Mouse (Mus musculus) layer of hippocampus, adult 11-12 months (tissue): Measurements from ENCODE around the gene Fbl.
"Not testable (repeated sequence)": the region's sequence is repeated elsewhere in the genome, so short reads cannot be mapped to it uniquely, and the experiment has no call there.

ENCODE experiments used
- DNase-seq: peaks from one replicate; pipeline ENCODE4 v3.0.0; 2022; ENCODE audit warnings: low spot score

Fbl gene

DNA sequence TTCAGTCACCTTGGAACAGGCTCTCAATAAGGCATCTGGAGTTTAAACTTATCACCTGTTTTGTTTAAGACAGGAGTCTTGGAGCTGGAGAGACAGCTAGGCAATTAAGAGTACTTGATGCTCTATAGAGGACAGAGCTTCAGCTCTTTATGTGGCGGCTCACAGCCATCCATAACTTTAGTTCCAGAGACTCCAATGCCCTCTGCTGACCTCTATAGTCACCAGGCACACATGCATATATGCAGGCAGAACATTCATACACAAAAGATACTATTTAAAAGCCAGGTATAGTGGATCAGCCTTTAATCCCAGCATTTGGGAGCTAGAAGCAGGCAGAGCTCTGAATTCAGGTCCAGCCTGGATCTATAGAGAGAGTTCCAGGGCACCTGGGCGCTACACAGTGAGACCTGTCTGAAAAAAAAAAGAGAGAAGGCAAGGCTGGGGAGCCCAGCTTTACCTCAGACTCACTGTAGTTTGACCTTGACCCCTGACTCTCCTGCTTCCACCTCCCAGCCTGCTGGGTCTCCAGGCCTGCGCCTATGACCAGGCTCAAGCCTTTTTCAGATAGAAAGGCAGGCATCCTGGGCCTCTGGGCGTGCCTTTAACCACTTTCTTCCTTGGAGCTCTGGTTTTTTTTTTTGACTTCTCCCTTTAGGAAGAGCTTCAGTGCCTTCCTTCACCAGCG, 26.0 kb downstream of the Fbl start:
- no peak for DNase-seq

- DNase-seq, result no peak
These were observed 27.0 kb downstream of the Fbl start for GRCm38 (mm10) chr7:28196528-28196927.

GRCm38 (mm10) chr7:28199054-28199453, 29.5 kb downstream of the Fbl start:
- no peak for DNase-seq

- DNase-seq, result no peak
These were observed 33.9 kb downstream of the Fbl start for GRCm38 (mm10) chr7:28203207-28204108.

DNA sequence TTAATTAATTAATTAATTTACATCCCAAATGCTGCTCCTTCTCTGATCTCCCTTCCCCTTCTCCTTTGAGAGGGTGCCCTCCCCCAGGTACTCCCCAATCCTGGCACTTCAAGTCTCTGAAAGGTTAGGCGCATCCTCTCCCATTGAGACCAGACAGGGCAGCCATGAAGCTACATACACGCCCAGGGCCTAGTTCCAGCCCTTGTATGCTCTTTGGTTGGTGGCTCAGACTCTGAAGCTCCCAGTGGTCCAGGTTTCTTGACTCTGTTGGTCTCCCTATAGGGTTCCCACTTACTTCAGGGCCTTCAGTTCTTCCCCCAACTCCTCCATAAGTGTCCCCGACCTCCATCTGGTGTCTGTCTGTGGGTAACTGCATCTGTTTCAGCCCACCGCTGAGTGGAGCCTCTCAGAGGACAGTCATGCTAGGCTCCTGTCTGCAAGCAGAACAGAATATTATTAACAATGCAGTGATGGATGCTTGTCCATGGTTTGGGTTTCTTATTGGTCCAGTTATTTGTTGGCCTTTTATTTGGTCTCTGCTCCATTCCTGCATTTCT, 36.6 kb downstream of the Fbl start:
- no peak for DNase-seq

DNA sequence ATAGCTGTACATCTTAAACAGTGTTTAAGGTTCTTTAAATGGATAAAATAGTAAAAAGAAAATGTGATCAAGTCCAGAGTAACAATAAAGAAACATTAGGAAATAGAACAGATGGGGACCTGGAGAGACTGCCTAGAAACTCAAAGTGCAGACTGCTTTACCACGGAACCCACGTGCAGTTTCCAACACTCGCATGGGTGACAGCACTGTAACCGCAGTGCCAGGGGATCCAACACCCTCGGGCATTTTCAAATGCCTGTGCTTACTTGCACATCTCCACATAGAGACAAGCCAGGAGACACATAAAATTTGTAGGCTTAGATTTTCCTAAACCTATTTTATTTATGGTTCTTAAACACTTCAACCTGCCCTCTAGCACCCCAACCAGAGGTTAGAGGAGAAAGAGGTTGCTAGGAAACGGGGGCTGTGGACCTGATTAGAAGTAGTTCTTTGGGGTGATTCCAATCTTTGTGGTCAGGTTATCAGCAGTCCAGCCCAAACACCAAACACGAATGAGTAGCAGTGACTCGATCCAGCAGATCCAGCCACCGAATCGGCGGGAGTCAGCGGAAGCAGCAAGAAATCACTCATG, 39.0 kb downstream of the Fbl start:
- no peak for DNase-seq

GRCm38 (mm10) chr7:28208988-28209508, 39.5 kb downstream of the Fbl start:
- DNase-seq, result peak; percentile 73

GRCm38 (mm10) chr7:28210731-28211130, 41.2 kb downstream of the Fbl start:
- no peak for DNase-seq

DNA sequence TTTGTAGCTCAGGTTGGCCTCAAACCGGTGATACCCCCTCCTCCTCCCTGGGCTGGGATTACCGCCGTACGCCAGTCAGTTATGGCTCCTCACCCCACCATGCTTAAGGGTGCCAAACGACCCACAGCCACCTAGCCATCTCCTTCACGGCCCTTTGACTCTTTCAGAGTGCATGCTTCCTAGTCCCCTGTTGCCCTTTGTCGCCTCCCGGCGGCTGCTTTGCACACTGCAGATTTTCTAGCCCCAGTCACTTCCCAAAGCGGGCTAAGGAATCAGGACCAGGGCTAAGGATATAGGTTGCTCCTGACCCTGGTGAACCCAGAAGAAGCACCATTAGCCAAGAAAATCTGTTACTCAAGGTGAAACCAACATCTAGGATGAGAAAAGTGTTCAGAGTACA, 44.6 kb downstream of the Fbl start:
- peak; percentile 54 for DNase-seq

- not testable (repeated sequence) for DNase-seq
These were observed 46.4 kb downstream of the Fbl start for GRCm38 (mm10) chr7:28215950-28216349.

DNA sequence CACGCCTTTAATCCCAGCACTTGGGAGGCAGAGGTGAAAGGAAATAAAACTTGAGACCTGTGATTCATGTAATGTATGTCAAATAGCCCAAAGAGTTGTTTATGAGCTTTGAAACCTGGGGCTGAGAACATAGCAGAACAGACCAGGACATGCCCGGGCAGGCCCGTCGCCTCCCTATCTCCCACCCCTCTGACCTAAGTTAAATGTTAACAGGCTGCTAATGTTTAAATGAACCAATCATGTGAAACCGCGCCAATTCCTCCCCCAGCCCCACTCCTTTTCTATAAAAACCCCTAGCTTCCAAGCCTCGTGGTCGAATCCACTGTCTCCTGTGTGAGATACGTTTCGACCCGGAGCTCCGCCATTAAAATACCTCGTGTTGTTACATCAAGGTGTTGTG, 48.3 kb downstream of the Fbl start:
- DNase-seq, result not testable (repeated sequence)

DNA sequence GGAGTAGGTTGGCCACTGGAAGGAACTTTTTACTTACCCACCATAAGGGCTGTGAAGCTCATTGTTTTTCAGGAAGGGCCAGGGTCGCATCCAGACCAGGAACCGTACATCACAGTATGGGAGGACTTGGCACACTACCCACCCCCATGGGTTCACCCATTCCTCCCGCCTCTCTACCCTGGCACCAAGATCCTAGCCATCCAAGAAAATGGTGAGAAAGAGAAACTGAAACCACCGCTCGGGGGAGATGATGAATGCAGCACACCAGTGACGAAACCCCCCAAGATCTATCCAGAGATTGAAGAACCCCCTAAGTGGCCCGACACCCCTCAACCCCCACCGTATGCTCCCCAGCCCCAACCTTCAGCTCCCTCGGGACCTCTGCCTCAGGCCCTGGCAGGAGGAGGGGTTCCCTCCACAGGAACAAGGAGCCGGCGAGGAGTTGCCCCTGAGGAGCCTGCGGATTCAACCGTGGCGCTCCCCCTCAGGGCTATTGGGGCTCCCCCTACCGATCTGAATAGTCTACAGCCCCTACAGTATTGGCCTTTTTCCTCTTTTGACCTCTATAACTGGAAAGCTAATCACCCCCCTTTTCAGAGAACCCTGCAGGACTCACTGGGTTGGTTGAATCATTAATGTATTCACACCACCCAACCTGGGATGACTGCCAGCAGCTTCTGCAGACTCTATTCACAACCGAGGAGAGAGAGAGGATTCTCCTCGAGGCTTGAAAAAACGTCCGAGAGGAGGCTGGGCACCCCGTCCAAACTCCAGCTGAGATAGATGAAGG, 49.6 kb downstream of the Fbl start:
- DNase-seq, result peak; percentile 71

DNA sequence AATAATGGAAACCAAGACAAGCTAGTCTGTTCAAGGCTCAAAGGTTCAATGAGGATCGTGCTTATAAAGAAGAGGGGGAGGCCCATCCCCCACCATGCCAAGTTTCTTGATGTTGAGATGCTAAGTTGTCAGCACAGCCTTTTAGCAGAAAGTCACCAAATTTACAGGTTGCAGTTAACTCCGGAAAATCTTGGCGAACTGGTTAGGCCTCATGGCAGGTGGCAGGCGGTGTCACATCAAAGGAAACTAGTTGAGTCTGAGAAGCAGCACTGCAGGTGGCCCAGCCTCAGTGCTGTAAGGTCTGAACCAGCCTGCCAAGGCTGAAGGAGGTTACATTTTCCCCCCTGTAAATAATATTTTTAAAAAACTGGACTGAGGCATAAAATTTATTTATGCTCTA, 57.3 kb downstream of the Fbl start:
- DNase-seq, result not testable (repeated sequence)

DNA sequence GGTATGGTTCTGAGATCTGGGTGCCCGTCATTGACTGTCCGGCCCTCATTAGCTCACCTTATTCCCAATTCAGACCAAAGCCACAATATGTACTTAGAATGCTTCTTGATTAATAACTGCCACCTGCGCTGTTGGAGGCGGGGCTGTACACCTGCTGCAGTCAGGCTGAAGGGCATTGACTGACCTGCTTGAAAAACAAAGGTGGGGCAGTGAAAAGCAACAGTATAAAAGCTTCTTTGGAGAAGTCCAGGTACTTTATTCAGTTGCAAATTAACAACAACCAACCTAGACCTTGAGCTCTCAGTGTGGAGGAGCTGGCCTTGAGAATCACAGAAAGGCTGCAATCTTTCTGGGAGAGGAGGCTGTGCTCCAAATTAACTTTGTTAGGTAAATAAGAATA, 57.9 kb downstream of the Fbl start:
- DNase-seq, result not testable (repeated sequence)
